Mouse (Mus musculus) WW6 (cell line): ENCODE results near the gene Cmip.

Experiments used
- DNase-seq: peaks from one replicate; pipeline ENCODE4 v3.0.0-alpha.2; 2013; ENCODE audit warnings: low read depth, low spot score

The Cmip gene

GRCm38 (mm10) chr8:117498915-117499540 lies 242.2 kb downstream of the Cmip start:
- no peak for DNase-seq

GRCm38 (mm10) chr8:117500232-117500823 lies 243.5 kb downstream of the Cmip start:
- DNase-seq, result no peak

GRCm38 (mm10) chr8:117501323-117501722 lies 244.5 kb downstream of the Cmip start:
- no peak for DNase-seq

- no peak for DNase-seq
These were observed 246.7 kb downstream of the Cmip start for GRCm38 (mm10) chr8:117503405-117504069.

GRCm38 (mm10) chr8:117507703-117508102 lies 250.8 kb downstream of the Cmip start:
- DNase-seq, result no peak
